Mouse (Mus musculus) forebrain, embryonic 10.5 days (tissue): ENCODE data around the gene Gm14226. TPM values are rescaled to one million over a fixed set of nuclear protein-coding genes. Genes with fewer than 3 reads are reported as not detected.
"Not testable (repeated sequence)": the region's sequence is repeated elsewhere in the genome, so short reads cannot be mapped to it uniquely, and the experiment has no call there.

Experiments
- DNase-seq: peaks from one replicate; pipeline ENCODE4 v3.0.0-alpha.2; 2017; ENCODE audit warnings: low spot score; ENCODE audit errors: extremely low spot score
- H3K27ac ChIP-seq: fragments of 300-500 bp; sonication (generic); 2 replicates; pipeline ENCODE4 v1.5.1; 2016; ENCODE audit warnings: mild to moderate bottlenecking
- H3K27me3 ChIP-seq: fragments of 300-500 bp; sonication (generic); 2 replicates; pipeline ENCODE4 v1.6.1; 2016; ENCODE audit warnings: mild to moderate bottlenecking; ENCODE audit not compliant: poor library complexity, severe bottlenecking
- H3K36me3 ChIP-seq: fragments of 300-500 bp; sonication (generic); replicated peaks from 2 replicates; pipeline ENCODE4 v1.6.1; 2016; ENCODE audit warnings: mild to moderate bottlenecking, moderate library complexity
- H3K4me1 ChIP-seq: fragments of 300-500 bp; sonication (generic); 2 replicates; pipeline ENCODE4 v1.6.1; 2016
- H3K4me3 ChIP-seq: fragments of 300-500 bp; sonication (generic); 2 replicates; pipeline ENCODE4 v1.5.1; 2016; ENCODE audit warnings: mild to moderate bottlenecking, moderate library complexity
- H3K9me3 ChIP-seq: fragments of 300-500 bp; sonication (generic); 2 replicates; pipeline ENCODE4 v1.6.1; 2016; ENCODE audit warnings: mild to moderate bottlenecking, moderate library complexity
- WGBS: fragments of 180-500 bp; shearing (Covaris S2); methylation state at CpG from one replicate; pipeline ENCODE4 v1.1.7; 2016; 5-methylcytosine and 5-hydroxymethylcytosine counted together
- polyA plus RNA-seq: library from polyadenylated mRNA; unstranded; fragments of >200 nt; fragmentation: Nextera tagmentation; extraction: Ambion mirVana; gene quantifications from 2 replicates; pipeline ENCODE4 v1.2.1, GENCODE M21; 2016

Gene Gm14226
- polyA plus RNA-seq, 1 experiment from 2014 or later = 0.06 TPM

- WGBS = 88% methylated on average over 2 of the region's 2 CpGs
- Histone ChIP-seq H3K27ac (no peak overlapping the region), H3K9me3 (no peaks in the 10 kb centered on the region), H3K4me1 (peaks cover 24% of the 10 kb centered on the region), H3K4me3 (no peak overlapping the region), H3K27me3 (no peaks in the 10 kb centered on the region), H3K36me3 (no peaks in the 10 kb centered on the region)
- DNase-seq = no peak
These were observed 34.6 kb downstream of the Gm14226 start for GRCm38 (mm10) chr2:155052681-155053080.

DNA sequence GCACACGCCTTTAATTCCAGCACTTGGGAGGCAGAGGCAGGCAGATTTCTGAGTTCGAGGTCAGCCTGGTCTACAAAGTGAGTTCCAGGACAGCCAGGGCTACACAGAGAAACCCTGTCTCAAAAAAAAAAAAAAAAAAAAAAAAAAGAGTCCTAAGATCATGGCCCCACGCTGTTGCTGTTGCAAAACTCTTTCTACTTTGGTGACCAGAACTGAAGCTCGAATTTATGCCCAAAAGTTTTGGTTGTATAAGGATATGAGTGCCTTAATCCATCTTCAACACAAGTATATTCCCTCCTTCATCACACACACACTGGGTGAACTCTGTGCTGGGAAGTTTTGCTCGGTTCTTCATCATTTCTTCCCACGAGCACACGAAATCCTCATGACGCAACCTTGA lies 35.4 kb downstream of the Gm14226 start:
- WGBS = 93% methylated on average over 8 of the region's 8 CpGs
- H3K4me3 ChIP-seq = not testable (repeated sequence)

GRCm38 (mm10) chr2:155054672-155055071 lies 36.6 kb downstream of the Gm14226 start:
- H3K27me3 ChIP-seq = no peaks in the 10 kb centered on the region
- no peak overlapping the region for H3K4me3 ChIP-seq
- H3K27ac ChIP-seq = no peak overlapping the region
- DNase-seq = no peak
- H3K9me3 ChIP-seq = no peaks in the 10 kb centered on the region
- H3K36me3 ChIP-seq = peaks cover 8% of the 10 kb centered on the region
- peaks cover 19% of the 10 kb centered on the region for H3K4me1 ChIP-seq
- 68% methylated on average over 3 of the region's 3 CpGs for WGBS

More for the DNA sequence above, 35.4 kb downstream of the Gm14226 start:
- not testable (repeated sequence) for DNase-seq, H3K27me3 ChIP-seq, H3K9me3 ChIP-seq, H3K36me3 ChIP-seq, H3K27ac ChIP-seq
- peaks cover 19% of the 10 kb centered on the region for H3K4me1 ChIP-seq

DNA sequence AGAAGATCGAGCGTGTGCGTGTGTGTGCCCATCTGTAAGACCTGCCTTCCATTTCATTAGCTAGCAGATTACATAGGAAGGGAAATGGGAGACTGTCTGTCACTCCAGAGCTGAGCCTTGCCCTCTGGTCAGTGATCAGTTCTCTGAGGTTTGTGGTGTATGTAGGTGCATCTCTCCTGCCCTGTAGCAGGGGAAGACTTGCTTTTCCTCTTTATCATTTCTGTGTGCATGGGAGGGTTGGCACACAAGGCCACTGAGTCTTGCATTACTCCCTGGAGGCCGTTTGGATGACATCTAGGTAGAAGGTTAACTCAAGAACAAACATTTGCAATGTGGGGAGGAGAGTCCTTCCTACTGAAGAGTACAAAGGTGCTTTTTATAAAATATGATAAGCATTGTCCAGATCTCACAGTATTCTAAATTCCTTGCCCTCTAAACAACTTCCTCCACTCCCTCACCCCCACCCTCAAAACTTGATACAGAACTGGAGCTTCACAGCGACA lies 38.1 kb downstream of the Gm14226 start:
- 84% methylated on average over 5 of the region's 5 CpGs for WGBS
- Histone ChIP-seq H3K4me1 (peaks cover 10% of the 10 kb centered on the region), H3K27ac (no peak overlapping the region), H3K4me3 (no peak overlapping the region), H3K27me3 (no peaks in the 10 kb centered on the region), H3K36me3 (peaks cover 16% of the 10 kb centered on the region), H3K9me3 (no peaks in the 10 kb centered on the region)
- DNase-seq = no peak

DNA sequence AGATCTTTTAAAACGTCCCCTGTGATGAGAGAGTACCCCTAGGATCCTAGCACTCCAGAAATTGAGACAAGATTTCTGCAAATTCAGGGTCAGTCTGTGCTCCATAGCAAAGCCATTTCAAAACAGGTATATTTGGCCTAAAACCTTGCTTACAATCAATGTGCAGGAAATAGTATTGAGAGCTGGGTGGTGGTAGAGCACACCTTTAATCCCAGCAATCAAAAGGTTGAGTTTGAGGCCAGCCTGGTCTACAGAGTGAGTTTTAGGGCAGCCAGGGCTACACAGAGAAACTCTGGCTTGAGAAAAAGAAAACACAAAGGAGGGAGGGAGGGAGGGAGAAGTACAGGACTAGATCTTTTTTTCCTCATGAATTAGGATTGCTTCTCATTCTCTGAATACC lies 39.3 kb downstream of the Gm14226 start:
- H3K27me3 ChIP-seq = no peaks in the 10 kb centered on the region
- no peak overlapping the region for H3K4me3 ChIP-seq
- no peak overlapping the region for H3K27ac ChIP-seq
- DNase-seq = no peak
- 70% methylated on average over 1 of the region's 1 CpGs for WGBS
- peaks cover 28% of the 10 kb centered on the region for H3K36me3 ChIP-seq
- H3K4me1 ChIP-seq = no peaks in the 10 kb centered on the region
- H3K9me3 ChIP-seq = no peaks in the 10 kb centered on the region

GRCm38 (mm10) chr2:155071027-155071426 lies 53.0 kb downstream of the Gm14226 start:
- 94% methylated on average over 9 of the region's 9 CpGs for WGBS

GRCm38 (mm10) chr2:155072353-155073145 lies 54.5 kb downstream of the Gm14226 start:
- no peak for DNase-seq
- no peaks in the 10 kb centered on the region for H3K9me3 ChIP-seq
- WGBS = 85% methylated on average over 8 of the region's 8 CpGs
- H3K4me1 ChIP-seq = peaks cover 36% of the 10 kb centered on the region
- H3K4me3 ChIP-seq = peak overlapping the region; percentile 64
- peak overlapping the region; percentile 91; the same call in 1 of the 2 replicates for H3K27ac ChIP-seq
- peaks cover 44% of the 10 kb centered on the region for H3K36me3 ChIP-seq
- no peaks in the 10 kb centered on the region for H3K27me3 ChIP-seq

More at GRCm38 (mm10) chr2:155071027-155071426, 53.0 kb downstream of the Gm14226 start:
- no peak overlapping the region for H3K27ac ChIP-seq
- DNase-seq = no peak
- no peaks in the 10 kb centered on the region for H3K9me3 ChIP-seq
- H3K4me1 ChIP-seq = peaks cover 36% of the 10 kb centered on the region
- peaks cover 59% of the 10 kb centered on the region for H3K36me3 ChIP-seq
- no peaks in the 10 kb centered on the region for H3K27me3 ChIP-seq
- no peak overlapping the region for H3K4me3 ChIP-seq

GRCm38 (mm10) chr2:155073347-155073746 lies 55.3 kb downstream of the Gm14226 start:
- H3K4me1 ChIP-seq = peaks cover 36% of the 10 kb centered on the region
- peaks cover 36% of the 10 kb centered on the region for H3K36me3 ChIP-seq
- DNase-seq = no peak
- WGBS = 41% methylated on average over 3 of the region's 3 CpGs
- peak overlapping the region; percentile 91 for H3K27ac ChIP-seq
- H3K9me3 ChIP-seq = no peaks in the 10 kb centered on the region
- peak overlapping the region; percentile 64 for H3K4me3 ChIP-seq
- no peaks in the 10 kb centered on the region for H3K27me3 ChIP-seq

GRCm38 (mm10) chr2:155073978-155074765 lies 56.1 kb downstream of the Gm14226 start, which contains the start of gene Ahcy:
TSS of gene Ahcy (minus strand) at chr2:155074497.
- H3K27me3 ChIP-seq = no peaks in the 10 kb centered on the region
- WGBS = under 1% methylated on average over 56 of the region's 56 CpGs
- H3K36me3 ChIP-seq = peaks cover 28% of the 10 kb centered on the region
- H3K4me3 ChIP-seq = peak within 1 kb of the TSS; percentile 64
- peak; percentile 93 for DNase-seq
- H3K27ac ChIP-seq = peak within 1 kb of the TSS; percentile 91
- peaks cover 36% of the 10 kb centered on the region for H3K4me1 ChIP-seq
- H3K9me3 ChIP-seq = no peaks in the 10 kb centered on the region

- no peaks in the 10 kb centered on the region for H3K27me3 ChIP-seq
- no peak for DNase-seq
- H3K36me3 ChIP-seq = peaks cover 21% of the 10 kb centered on the region
- 18% methylated on average over 12 of the region's 12 CpGs for WGBS
- peaks cover 37% of the 10 kb centered on the region for H3K4me1 ChIP-seq
- no peaks in the 10 kb centered on the region for H3K9me3 ChIP-seq
- H3K27ac ChIP-seq = peak overlapping the region; percentile 91
- H3K4me3 ChIP-seq = peak overlapping the region; percentile 64
These were observed 56.8 kb downstream of the Gm14226 start for GRCm38 (mm10) chr2:155074766-155075330.

- DNase-seq = no peak
- WGBS = 90% methylated on average over 6 of the region's 6 CpGs
These were observed 57.6 kb downstream of the Gm14226 start for GRCm38 (mm10) chr2:155075649-155076048.

More at GRCm38 (mm10) chr2:155075649-155076048, 57.6 kb downstream of the Gm14226 start:
- Histone ChIP-seq H3K9me3 (no peaks in the 10 kb centered on the region), H3K27me3 (no peaks in the 10 kb centered on the region), H3K4me3 (no peak overlapping the region), H3K36me3 (peaks cover 17% of the 10 kb centered on the region), H3K27ac (no peak overlapping the region), H3K4me1 (peaks cover 41% of the 10 kb centered on the region)
